Mouse (Mus musculus) G1E (cell line): ENCODE results near the gene Wdr66. TPM values are rescaled to one million over a fixed set of nuclear protein-coding genes. Genes with fewer than 3 reads are reported as not detected.

Source experiments
- ATAC-seq: 2 replicates; pipeline ENCODE4 v1.8.0; 2016; ENCODE audit warnings: mild to moderate bottlenecking; ENCODE audit not compliant: insufficient number of reproducible peaks, poor library complexity, low FRiP score, severe bottlenecking; ENCODE audit errors: extremely low read depth
- DNase-seq: peaks from one replicate; pipeline ENCODE4 v3.0.0; 2012; ENCODE audit warnings: low spot score
- H3K27me3 ChIP-seq: 2 replicates; pipeline ENCODE4 v1.6.1; 2012; ENCODE audit warnings: mild to moderate bottlenecking, low read length, inconsistent platforms; ENCODE audit not compliant: insufficient read depth
- H3K36me3 ChIP-seq: replicated peaks from 2 replicates; pipeline ENCODE3; 2012; ENCODE audit warnings: mild to moderate bottlenecking, inconsistent platforms
- H3K4me1 ChIP-seq: 2 replicates; pipeline ENCODE4 v1.6.1; 2012; ENCODE audit warnings: low read depth, low read length, inconsistent platforms, mixed read lengths; ENCODE audit not compliant: insufficient read depth
- H3K4me3 ChIP-seq: 2 replicates; pipeline ENCODE4 v1.5.1; 2012; ENCODE audit warnings: low read depth, mild to moderate bottlenecking, inconsistent platforms, low read length, moderate library complexity, mixed read lengths
- H3K9me3 ChIP-seq: replicated peaks from 2 replicates; pipeline ENCODE4 v1.6.1; 2012; ENCODE audit warnings: inconsistent platforms
- CTCF ChIP-seq: IDR thresholded peaks from 2 replicates; pipeline ENCODE4 v1.5.1; 2012; ENCODE audit warnings: low read depth, low read length, inconsistent platforms, mixed read lengths
- GATA1 ChIP-seq: IDR thresholded peaks from 2 replicates; pipeline ENCODE4 v1.6.1; 2012; ENCODE audit warnings: borderline replicate concordance, low read length, inconsistent platforms, mixed read lengths
- GATA2 ChIP-seq: IDR thresholded peaks from 2 replicates; pipeline ENCODE4 v1.6.1; 2012; ENCODE audit warnings: low read depth, low read length, inconsistent platforms, borderline replicate concordance
- POLR2AphosphoS5 ChIP-seq: IDR thresholded peaks from 2 replicates; pipeline ENCODE4 v1.6.1; 2012; ENCODE audit warnings: low read depth, low read length, inconsistent platforms; ENCODE audit not compliant: insufficient replicate concordance
- TAL1 ChIP-seq: conservative IDR thresholded peaks from 2 replicates; pipeline ENCODE4 v1.6.1; 2012; ENCODE audit warnings: low read depth, low read length, inconsistent platforms, mixed read lengths
- polyA plus RNA-seq: library from polyadenylated mRNA; stranded (reverse); fragments of >175 nt; gene quantifications from 2 replicates; pipeline ENCODE4 v1.2.3, GENCODE M21; 2012
- total RNA-seq, 2 experiments: library from RNA; stranded (forward) in 1 of 2; stranded (reverse) in 1 of 2; fragments of 200-1000 nt in 1 of 2; fragments of >200 nt in 1 of 2; fragmentation: Nextera tagmentation in 1 of 2; gene quantifications; 2 replicates each; pipeline ENCODE4 v1.2.3; 2014 to 2017

Gene Wdr66
- total and polyA plus RNA-seq, 3 experiments: 0.44 TPM; not detected in 2

DNA sequence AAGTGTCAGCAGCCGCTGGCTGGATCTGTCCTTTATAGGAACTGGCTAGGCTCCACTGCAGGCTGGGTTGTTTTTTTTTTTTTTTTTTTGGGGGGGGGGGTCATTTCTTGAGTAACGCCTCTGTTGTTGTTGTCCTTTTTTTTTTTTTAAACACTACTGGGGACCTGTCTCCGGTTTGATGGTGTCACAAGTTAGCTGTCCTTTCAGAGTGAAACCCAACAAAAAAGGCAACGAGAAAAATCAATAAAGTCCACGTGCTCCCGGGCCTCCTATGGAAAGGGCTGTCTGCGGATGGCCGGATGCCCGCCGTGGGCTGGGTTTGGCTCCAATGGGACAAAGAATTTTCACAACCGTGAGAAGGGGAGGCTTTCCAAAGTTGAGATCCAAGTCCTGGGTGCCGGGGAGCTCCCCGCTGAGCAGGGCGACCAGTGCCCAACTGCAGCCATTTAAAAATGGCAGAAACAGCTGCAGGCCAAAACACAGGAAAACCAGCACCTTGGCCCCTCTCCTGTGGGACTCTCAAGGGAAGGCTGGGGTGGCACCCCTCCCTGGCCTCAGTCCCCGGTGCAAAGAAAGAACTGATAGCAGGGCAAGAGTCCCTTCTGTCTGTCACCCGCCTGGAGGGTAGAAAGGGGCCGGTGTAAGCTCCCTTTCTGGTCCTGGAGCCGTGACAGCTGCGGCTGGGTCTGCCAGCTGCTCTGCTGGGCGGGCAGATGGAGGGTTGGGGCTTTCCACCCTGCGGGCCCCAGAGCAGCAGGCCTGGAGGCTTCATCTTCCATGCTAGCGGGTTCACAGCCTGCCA is 94.2 kb downstream of the Wdr66 start:
- Histone ChIP-seq H3K9me3 (no peaks in the 10 kb centered on the region), H3K4me3 (peak overlapping the region; percentile 89), H3K27me3 (no peaks in the 10 kb centered on the region), H3K36me3 (peaks cover 43% of the 10 kb centered on the region), H3K4me1 (peaks cover 47% of the 10 kb centered on the region)
- ATAC-seq (no peak), DNase-seq (peak; percentile 32)
- no peak for TF ChIP-seq GATA1
- no peak for TF ChIP-seq POLR2AphosphoS5
- no peak for TF ChIP-seq CTCF
- TF ChIP-seq TAL1: no peak
- TF ChIP-seq GATA2: no peak

DNA sequence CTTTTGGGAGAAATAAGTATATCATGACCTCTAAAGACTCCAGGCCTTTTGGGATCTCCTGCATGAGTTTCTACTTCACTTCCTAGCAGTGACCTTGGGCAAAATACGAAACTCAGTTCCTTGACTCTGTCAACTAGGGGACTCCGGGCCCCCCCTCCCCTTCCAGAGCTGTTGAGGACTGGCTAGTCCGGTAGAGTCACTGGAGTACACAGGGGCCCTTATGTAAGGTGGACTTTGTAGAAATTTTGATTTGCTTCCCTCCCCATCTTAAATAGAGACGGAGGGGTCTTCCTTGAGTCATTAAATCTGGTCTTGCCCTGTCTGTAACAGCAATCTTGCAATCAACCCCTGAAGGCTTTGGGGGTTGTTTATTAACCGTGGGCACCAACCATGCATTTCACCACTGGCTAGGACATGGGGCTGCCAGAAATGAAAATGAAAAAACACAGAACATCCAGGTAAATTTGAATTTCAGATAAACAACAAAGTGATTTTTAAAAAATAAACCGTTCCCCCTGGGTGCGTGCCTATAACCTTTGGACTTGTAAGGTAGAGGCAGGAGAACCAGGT is 94.9 kb downstream of the Wdr66 start:
- Histone ChIP-seq H3K4me1 (peaks cover 47% of the 10 kb centered on the region), H3K36me3 (peaks cover 50% of the 10 kb centered on the region), H3K9me3 (no peaks in the 10 kb centered on the region), H3K4me3 (peak overlapping the region; percentile 89; the same call in 1 of the 2 replicates), H3K27me3 (no peaks in the 10 kb centered on the region)
- DNase-seq (no peak), ATAC-seq (no peak)
- no peak for TF ChIP-seq GATA1
- no peak for TF ChIP-seq CTCF
- TF ChIP-seq POLR2AphosphoS5: no peak
- no peak for TF ChIP-seq GATA2
- TF ChIP-seq TAL1: no peak

DNA sequence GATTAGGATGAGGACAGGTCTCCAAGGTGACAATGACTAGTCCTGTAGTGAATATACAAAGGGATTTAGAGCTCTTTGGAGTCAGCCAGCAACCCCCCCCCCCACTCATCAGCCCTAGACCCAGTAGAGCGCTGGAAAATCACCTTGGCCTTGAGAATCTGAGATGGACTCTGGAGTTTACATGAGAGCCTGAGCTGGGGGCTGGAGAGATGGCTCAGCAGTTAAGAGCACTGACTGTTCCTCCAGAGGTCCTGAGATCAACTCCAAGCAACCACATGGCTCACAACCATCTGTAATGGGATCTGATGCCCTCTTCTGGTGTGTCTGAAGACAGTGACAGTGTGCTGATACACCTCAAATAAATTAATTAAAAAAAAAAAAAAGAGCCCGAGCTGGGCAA is 96.1 kb downstream of the Wdr66 start:
- no peaks in the 10 kb centered on the region for H3K9me3 ChIP-seq
- DNase-seq (no peak), ATAC-seq (no peak)
- no peaks in the 10 kb centered on the region for H3K27me3 ChIP-seq
- H3K36me3 ChIP-seq: peaks cover 62% of the 10 kb centered on the region
- TF ChIP-seq POLR2AphosphoS5 (no peak), CTCF (no peak)
- no peak overlapping the region for H3K4me3 ChIP-seq
- H3K4me1 ChIP-seq: peaks cover 47% of the 10 kb centered on the region

DNA sequence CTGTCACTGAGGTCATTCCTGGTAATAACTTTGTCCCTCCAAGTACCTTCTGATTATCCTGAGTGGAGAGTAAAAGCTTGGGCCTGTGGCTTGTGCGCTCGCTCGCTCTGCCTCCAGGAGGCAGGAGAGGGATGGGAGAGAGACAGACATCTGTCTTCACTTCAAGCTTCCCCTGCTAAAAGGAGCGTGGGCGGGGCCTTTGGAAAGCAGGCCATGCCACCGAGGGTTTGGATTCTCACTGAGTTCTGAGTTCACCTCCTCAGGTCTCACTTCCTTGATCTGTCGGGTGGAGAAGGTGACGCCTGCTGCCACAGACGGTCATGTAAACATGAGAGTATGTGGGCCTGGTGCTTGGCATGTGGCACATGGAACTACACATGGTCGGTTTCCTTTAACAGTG is 98.5 kb downstream of the Wdr66 start:
- no peaks in the 10 kb centered on the region for H3K9me3 ChIP-seq
- H3K36me3 ChIP-seq: peaks cover 84% of the 10 kb centered on the region
- DNase-seq (no peak), ATAC-seq (no peak)
- H3K4me3 ChIP-seq: no peak overlapping the region
- peaks cover 37% of the 10 kb centered on the region for H3K4me1 ChIP-seq
- H3K27me3 ChIP-seq: no peaks in the 10 kb centered on the region
- no peak for TF ChIP-seq GATA2
- no peak for TF ChIP-seq POLR2AphosphoS5
- TF ChIP-seq TAL1: no peak
- no peak for TF ChIP-seq GATA1
- no peak for TF ChIP-seq CTCF

DNA sequence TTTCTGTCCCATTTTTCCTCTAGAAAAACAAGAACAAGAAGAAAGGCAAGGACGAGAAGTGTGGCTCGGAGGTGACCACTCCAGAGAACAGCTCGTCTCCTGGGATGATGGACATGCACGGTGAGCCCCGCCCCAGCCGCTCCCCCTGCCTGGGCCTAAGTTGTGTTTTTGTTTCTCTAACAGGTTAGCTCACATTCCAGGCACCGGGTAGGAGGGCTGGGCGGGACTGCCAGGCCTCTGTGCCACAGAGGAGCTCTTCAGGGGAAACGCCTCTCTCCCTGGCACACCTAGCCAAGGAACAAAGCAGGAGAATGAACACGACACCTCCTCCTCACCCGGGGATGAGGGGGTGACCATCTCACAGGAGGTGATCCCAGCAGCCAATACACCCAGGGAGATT is 104.0 kb downstream of the Wdr66 start:
- no peak for ATAC-seq
- H3K36me3 ChIP-seq: peaks cover 97% of the 10 kb centered on the region
- H3K27me3 ChIP-seq: no peaks in the 10 kb centered on the region
- no peak for TF ChIP-seq POLR2AphosphoS5
- no peak for DNase-seq
- peaks cover under 1% of the 10 kb centered on the region for H3K4me1 ChIP-seq
- H3K9me3 ChIP-seq: no peaks in the 10 kb centered on the region
- no peak overlapping the region for H3K4me3 ChIP-seq

DNA sequence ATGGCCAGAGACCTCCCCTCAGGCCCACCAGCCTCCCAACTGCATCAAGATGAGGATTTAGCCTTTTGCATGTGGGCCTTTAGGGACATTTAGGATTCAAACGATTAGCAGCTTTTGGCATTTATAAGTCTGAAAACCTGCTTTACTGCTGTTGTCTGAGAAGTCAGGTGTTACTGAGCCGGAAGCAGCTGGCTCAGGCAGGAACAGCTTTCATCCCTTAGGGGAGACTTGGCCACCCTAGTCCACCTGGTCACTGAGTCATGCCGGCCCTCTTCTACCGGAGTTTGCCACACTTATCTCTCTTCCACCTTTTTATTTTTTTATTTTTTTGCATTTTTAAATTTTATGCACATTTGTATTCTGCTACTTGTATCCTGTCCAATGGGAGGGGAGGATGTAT is 105.4 kb downstream of the Wdr66 start:
- no peak for DNase-seq
- Histone ChIP-seq H3K4me3 (no peak overlapping the region), H3K9me3 (no peaks in the 10 kb centered on the region), H3K36me3 (peaks cover 97% of the 10 kb centered on the region), H3K27me3 (no peaks in the 10 kb centered on the region), H3K4me1 (no peaks in the 10 kb centered on the region)
- no peak for ATAC-seq
- TF ChIP-seq GATA2 (no peak), GATA1 (no peak), TAL1 (no peak)

DNA sequence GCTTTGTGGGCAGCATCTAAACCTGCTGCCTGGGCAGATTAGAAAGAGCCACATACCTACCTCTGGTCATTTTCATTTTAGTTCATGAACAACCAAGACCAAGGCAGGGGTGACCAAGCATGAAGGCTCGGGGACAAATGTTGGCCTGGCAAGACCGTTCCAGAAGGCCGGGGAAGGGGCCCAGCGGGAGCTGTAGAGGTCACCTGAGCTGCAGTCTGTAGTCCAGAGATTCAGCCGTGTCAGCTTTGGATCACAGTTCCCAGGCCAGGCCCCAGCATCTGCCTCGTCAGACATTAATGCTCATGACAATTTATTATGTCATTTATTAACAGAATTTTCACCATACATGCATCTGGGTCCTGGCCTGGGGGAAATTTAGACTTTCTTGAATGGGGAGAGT is 107.5 kb downstream of the Wdr66 start:
- H3K36me3 ChIP-seq: peaks cover 99% of the 10 kb centered on the region

More for the DNA sequence above, 107.5 kb downstream of the Wdr66 start:
- Histone ChIP-seq H3K4me1 (no peaks in the 10 kb centered on the region), H3K4me3 (no peak overlapping the region), H3K27me3 (no peaks in the 10 kb centered on the region), H3K9me3 (no peaks in the 10 kb centered on the region)
- DNase-seq: no peak
- ATAC-seq: no peak
- no peak for TF ChIP-seq GATA2
- TF ChIP-seq CTCF: no peak
- no peak for TF ChIP-seq TAL1
- TF ChIP-seq POLR2AphosphoS5: no peak
